Mouse (Mus musculus) forebrain, embryonic 14.5 days (tissue): ENCODE data around the gene Prpf6. TPM values are rescaled to one million over a fixed set of nuclear protein-coding genes. Genes with fewer than 3 reads are reported as not detected.
A peak's percentile ranks its signal among the peaks of the same experiment; 100 is the strongest.

Experiments
- ATAC-seq: fragments of 200-750 bp; cut with Nextera tagmentation; 2 replicates; pipeline ENCODE4 v1.8.0; 2017; ENCODE audit warnings: mild to moderate bottlenecking, moderate library complexity
- DNase-seq: peaks from one replicate; pipeline ENCODE4 v3.0.0-alpha.2; 2015; ENCODE audit warnings: low spot score
- H3K27ac ChIP-seq: fragments of 300-500 bp; sonication (generic); 2 replicates; pipeline ENCODE4 v1.5.1; 2014; ENCODE audit warnings: low read depth, mild to moderate bottlenecking, control low read depth, low read length, moderate library complexity
- H3K27me3 ChIP-seq: fragments of 300-500 bp; sonication (generic); replicated peaks from 2 replicates; pipeline ENCODE4 v1.6.1; 2014; ENCODE audit warnings: low read length, control low read depth, mixed read lengths; ENCODE audit not compliant: control insufficient read depth, insufficient read depth
- H3K36me3 ChIP-seq: fragments of 300-500 bp; sonication (generic); 2 replicates; pipeline ENCODE4 v1.6.1; 2014; ENCODE audit warnings: low read length, control low read depth; ENCODE audit not compliant: control insufficient read depth, insufficient read depth
- H3K4me1 ChIP-seq: fragments of 300-500 bp; sonication (generic); 2 replicates; pipeline ENCODE4 v1.6.1; 2014; ENCODE audit warnings: antibody characterized with exemption, low read length, control low read depth; ENCODE audit not compliant: control insufficient read depth, insufficient read depth
- H3K4me2 ChIP-seq: fragments of 300-500 bp; sonication (generic); 2 replicates; pipeline ENCODE4 v1.6.1; 2014; ENCODE audit warnings: mild to moderate bottlenecking, control low read depth, low read length
- H3K4me3 ChIP-seq: fragments of 300-500 bp; sonication (generic); 2 replicates; pipeline ENCODE4 v1.5.1; 2014; ENCODE audit warnings: low read depth, low read length, control low read depth
- H3K9ac ChIP-seq: fragments of 300-500 bp; sonication (generic); 2 replicates; pipeline ENCODE4 v1.6.1; 2014; ENCODE audit warnings: mild to moderate bottlenecking, low read length, control low read depth, moderate library complexity
- H3K9me3 ChIP-seq: fragments of 300-500 bp; sonication (generic); replicated peaks from 2 replicates; pipeline ENCODE4 v1.6.1; 2016; ENCODE audit warnings: low read length, control low read depth, mixed read lengths; ENCODE audit not compliant: control insufficient read depth
- WGBS: fragments of 180-500 bp; shearing (Covaris S2); extraction: QIAGEN DNeasy Blood & Tissue Kit; methylation state at CpG from one replicate; pipeline ENCODE4 v1.1.7; 2014; 5-methylcytosine and 5-hydroxymethylcytosine counted together
- polyA plus RNA-seq: library from polyadenylated mRNA; unstranded; fragments of >200 nt; fragmentation: Nextera tagmentation; extraction: Ambion mirVana; gene quantifications from 2 replicates; pipeline ENCODE4 v1.2.1, GENCODE M21; 2014

Gene Prpf6
- polyA plus RNA-seq, 1 experiment from 2014 or later = 57.2 TPM

DNA sequence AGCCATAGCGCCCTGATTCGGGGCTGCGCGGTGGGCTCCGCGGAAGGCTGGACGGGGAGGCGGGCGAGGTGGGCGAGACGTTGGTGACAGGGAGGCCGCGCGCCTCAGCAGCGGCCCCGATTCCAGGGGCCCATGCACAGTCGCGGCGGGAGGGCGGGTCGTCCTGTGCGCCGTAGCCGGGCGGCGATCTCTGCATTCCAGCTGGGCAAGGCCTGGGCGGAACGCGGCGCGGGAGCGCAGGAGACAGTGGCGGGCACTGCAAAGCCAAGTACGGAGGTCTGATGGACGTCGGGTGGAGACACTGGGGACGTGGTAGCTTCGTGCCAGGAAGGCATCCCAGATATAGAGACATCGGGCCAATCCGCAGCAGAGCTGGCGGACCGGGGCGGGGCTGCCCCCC, 79.7 kb downstream of the Prpf6 start, which contains the start of gene Sox18:
Gene Sox18, minus strand, starts transcription at position 315 of the 400 bp plus-strand sequence.
- ATAC-seq = no peak
- DNase-seq = no peak
- no peaks in the 10 kb centered on the region for H3K36me3 ChIP-seq
- H3K9me3 ChIP-seq = no peaks in the 10 kb centered on the region
- peaks cover 45% of the 10 kb centered on the region for H3K27me3 ChIP-seq
- peak within 1 kb of the TSS; percentile 52 for H3K4me2 ChIP-seq
- H3K9ac ChIP-seq = peak within 1 kb of the TSS; percentile 50
- WGBS = under 1% methylated on average over 42 of the region's 43 CpGs
- H3K4me1 ChIP-seq = peaks cover 13% of the 10 kb centered on the region; the same call in 1 of the 2 replicates
- H3K4me3 ChIP-seq = peak within 1 kb of the TSS; percentile 34
- H3K27ac ChIP-seq = 0 out of 2 replicates have a peak within 1 kb of the TSS, but pooled peaks have one; percentile 9

DNA sequence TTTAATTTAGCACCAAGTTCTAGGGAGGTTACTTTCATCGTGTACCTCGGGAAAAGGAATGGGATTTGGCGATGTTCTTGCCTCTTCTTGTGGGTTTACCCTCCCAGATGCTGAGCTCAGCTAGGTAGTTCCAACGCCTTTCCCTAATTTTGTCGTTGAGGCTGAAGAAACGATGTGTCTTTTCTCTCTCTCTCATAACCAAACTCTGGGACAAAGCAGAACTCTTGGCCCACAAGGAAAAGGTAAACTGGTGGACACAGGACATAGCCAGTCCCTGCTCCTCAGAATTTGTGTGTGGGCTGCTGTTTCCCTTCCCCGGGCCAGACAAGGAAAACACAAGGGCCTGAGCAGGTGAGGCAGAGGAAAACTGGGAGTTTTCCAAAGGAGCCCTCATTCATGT, 80.3 kb downstream of the Prpf6 start:
- H3K4me2 ChIP-seq = no peak overlapping the region
- 21% methylated on average over 7 of the region's 7 CpGs for WGBS
- no peak overlapping the region for H3K9ac ChIP-seq
- no peak overlapping the region for H3K4me3 ChIP-seq
- H3K27me3 ChIP-seq = peaks cover 45% of the 10 kb centered on the region
- no peak for ATAC-seq
- H3K27ac ChIP-seq = no peak overlapping the region
- no peaks in the 10 kb centered on the region for H3K36me3 ChIP-seq
- H3K4me1 ChIP-seq = peaks cover 13% of the 10 kb centered on the region; the same call in 1 of the 2 replicates
- no peaks in the 10 kb centered on the region for H3K9me3 ChIP-seq
- DNase-seq = no peak

DNA sequence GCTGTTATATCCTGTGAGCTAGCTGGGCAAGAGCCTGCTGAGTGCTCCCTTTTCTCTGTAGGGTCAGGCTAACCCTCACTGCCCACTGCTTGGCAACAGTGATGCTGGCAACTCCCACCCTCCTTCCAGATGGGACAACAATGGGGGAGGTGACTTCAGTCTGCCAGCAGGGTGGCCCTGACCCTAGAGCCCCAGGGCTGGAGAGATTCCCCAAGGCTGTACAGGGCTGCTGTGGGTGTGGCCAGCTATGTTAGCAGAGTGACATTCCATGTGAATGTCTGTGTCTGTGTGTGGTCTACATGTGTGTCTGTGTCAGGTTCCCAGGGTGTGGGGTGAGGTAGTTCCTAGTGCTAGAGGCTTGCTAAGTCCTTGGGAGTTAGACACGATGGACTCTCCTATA, 81.8 kb downstream of the Prpf6 start:
- H3K9me3 ChIP-seq = no peaks in the 10 kb centered on the region
- no peak overlapping the region for H3K4me3 ChIP-seq
- no peak overlapping the region for H3K4me2 ChIP-seq
- WGBS = 65% methylated on average over 1 of the region's 1 CpGs
- DNase-seq (no peak), ATAC-seq (no peak)
- H3K27ac ChIP-seq = no peak overlapping the region
- H3K27me3 ChIP-seq = peaks cover 45% of the 10 kb centered on the region
- H3K9ac ChIP-seq = no peak overlapping the region
- no peaks in the 10 kb centered on the region for H3K36me3 ChIP-seq
- H3K4me1 ChIP-seq = peaks cover 13% of the 10 kb centered on the region; the same call in 1 of the 2 replicates

DNA sequence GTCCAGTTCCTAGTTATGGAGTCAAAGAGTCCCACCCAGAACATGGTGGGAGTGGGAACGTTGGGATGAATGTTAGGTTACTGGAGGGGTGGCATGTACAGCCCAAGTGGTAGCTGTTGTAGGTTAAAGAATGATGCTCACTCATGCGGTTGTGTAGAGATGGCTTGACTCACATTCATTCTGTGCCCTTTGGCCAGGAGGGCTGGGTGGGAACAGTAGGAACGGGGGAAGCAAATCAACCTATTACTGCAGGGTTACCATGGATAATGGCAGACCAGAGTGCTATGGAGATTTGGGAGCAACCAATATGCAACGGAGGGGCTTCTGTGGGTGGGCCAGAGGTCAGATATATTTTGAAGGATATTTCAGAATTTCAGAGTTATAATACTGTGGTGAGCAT, 83.3 kb downstream of the Prpf6 start:
- Histone ChIP-seq H3K9ac (no peak overlapping the region), H3K4me3 (no peak overlapping the region), H3K4me2 (no peak overlapping the region), H3K27me3 (peaks cover 36% of the 10 kb centered on the region), H3K4me1 (peaks cover 15% of the 10 kb centered on the region; the same call in 1 of the 2 replicates), H3K36me3 (no peaks in the 10 kb centered on the region), H3K9me3 (no peaks in the 10 kb centered on the region), H3K27ac (no peak overlapping the region)
- DNase-seq = no peak
- no peak for ATAC-seq
- WGBS = 85% methylated on average over 4 of the region's 4 CpGs

DNA sequence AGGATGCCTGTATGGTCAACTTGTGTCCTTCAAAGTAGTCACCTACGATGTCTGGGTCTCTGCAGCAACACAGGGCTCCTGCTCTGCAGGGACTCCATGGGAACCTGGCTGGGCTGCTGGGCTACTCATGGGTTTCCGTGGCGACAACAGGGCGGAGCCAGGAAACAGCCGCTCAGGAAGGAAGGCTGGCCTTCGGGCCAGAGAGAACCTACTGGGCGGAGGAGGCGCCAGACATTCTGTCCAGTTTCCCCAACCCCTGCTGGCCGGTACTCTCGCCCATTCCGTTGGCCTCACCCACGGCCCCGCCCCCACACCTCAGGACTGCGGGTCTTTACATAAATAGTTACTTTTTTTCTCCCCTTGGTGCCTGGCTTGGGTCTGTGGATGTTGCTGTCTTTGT, 83.8 kb downstream of the Prpf6 start:
- Histone ChIP-seq H3K9ac (0 out of 2 replicates have a peak overlapping the region, but pooled peaks have one; percentile 1), H3K4me2 (peak overlapping the region; percentile 21), H3K4me1 (peaks cover 15% of the 10 kb centered on the region; the same call in 1 of the 2 replicates), H3K4me3 (no peak overlapping the region), H3K9me3 (no peaks in the 10 kb centered on the region), H3K36me3 (no peaks in the 10 kb centered on the region), H3K27ac (no peak overlapping the region), H3K27me3 (peaks cover 31% of the 10 kb centered on the region)
- DNase-seq (peak; percentile 56), ATAC-seq (no peak)
- 3% methylated on average over 14 of the region's 14 CpGs for WGBS

DNA sequence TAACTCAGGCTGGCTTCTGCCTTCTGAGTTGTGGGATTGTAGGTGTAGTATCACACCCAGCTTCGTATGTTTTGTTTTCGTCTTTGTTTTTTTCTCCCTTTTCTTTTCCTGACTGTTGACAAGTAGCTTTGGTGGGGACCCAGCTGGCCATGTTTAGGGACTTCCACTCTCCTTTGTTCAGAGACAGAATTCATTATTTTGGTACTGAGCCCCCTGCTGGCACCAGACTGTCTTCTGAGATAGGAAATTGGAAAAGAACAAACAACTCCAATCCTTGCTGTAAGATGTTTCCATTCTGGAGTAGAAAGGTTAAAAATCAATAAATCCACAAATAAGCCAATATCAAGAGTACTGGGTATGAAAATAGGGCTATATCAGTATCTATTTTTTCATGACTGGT, 84.8 kb downstream of the Prpf6 start:
- Histone ChIP-seq H3K9ac (no peak overlapping the region), H3K27me3 (peaks cover 21% of the 10 kb centered on the region), H3K36me3 (no peaks in the 10 kb centered on the region), H3K4me3 (no peak overlapping the region), H3K4me1 (peaks cover 13% of the 10 kb centered on the region; the same call in 1 of the 2 replicates), H3K9me3 (no peaks in the 10 kb centered on the region), H3K4me2 (no peak overlapping the region), H3K27ac (peak overlapping the region; percentile 30; the same call in 1 of the 2 replicates)
- ATAC-seq (no peak), DNase-seq (peak; percentile 69)
- WGBS = 18% methylated on average over 2 of the region's 2 CpGs

DNA sequence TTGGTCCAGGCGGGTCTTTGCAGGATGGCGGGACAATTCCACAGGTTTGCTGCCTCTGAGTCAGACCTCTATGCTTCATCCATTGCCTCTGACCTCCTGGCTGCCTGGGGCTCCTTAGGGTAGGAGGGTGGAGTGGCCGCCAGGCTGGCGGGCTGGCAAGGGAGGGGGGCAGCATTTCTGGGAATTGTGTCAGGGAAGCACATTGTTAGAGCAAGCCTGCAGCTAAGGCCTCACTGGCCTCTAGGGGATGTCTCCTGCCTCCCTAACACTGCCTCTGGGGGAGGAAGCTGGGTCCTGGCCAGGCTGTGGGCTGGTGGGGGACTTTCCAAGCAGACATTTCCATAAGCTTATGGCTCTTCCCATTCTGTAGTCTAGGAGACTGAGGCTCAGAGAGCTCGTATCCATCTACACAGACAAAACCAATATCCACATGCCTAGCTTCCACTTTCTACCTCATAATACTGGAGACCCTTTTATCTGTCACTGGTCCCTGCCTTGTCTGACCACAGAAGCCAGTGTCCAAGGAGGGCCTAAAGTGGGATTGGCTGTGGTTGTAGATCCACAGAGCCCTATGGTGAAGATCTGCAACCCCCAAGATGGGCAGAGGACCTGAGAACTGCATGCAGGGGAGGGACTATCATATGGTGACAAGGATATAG, 85.6 kb downstream of the Prpf6 start:
- Histone ChIP-seq H3K4me2 (no peak overlapping the region), H3K4me1 (peaks cover 10% of the 10 kb centered on the region; the same call in 1 of the 2 replicates), H3K9me3 (no peaks in the 10 kb centered on the region), H3K4me3 (no peak overlapping the region), H3K27me3 (peaks cover 13% of the 10 kb centered on the region), H3K9ac (no peak overlapping the region), H3K27ac (peak overlapping the region; percentile 39; the same call in 1 of the 2 replicates), H3K36me3 (no peaks in the 10 kb centered on the region)
- DNase-seq (no peak), ATAC-seq (no peak)
- 58% methylated on average over 5 of the region's 5 CpGs for WGBS

DNA sequence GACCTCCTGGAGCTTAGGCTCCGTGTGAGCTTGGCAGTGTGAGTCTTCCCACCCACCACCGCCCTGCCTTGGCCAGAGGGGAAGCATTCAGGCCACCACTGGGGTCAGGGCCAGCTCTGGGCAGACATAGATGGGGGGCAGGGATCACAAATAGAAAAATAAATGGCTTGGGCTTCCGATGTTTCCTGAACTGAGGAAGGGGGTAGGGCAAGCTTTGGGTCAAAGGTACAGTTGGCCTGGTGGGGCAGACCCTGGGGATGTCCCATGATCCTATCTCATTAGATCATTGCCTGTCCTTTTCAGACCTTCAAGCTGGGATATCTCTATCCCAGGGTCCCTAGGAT, 86.1 kb downstream of the Prpf6 start:
- Histone ChIP-seq H3K9me3 (no peaks in the 10 kb centered on the region), H3K27ac (peak overlapping the region; percentile 39; the same call in 1 of the 2 replicates), H3K27me3 (peaks cover 8% of the 10 kb centered on the region), H3K4me2 (no peak overlapping the region), H3K4me3 (no peak overlapping the region), H3K36me3 (no peaks in the 10 kb centered on the region), H3K4me1 (peaks cover 10% of the 10 kb centered on the region; the same call in 1 of the 2 replicates), H3K9ac (no peak overlapping the region)
- 61% methylated on average over 3 of the region's 3 CpGs for WGBS
- no peak for DNase-seq
- no peak for ATAC-seq

DNA sequence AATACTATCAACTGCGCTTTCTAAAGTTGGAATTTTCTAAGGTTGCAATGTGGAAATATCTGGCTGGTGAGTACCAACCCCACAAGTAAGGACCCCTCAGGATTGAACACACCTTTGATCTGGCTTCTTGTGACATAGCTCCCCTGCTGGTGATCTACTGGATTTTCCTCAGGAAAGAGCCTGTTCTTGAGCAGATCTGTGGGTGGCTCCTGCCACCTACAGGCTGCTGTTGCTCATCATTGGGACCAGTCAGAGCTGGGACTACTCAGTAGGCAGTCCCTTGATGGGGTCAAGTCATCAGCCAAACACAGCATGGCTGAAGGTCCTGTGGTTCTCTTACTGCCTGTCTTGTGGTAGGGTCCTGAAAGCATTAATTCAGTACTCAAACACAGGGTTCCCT, 87.1 kb downstream of the Prpf6 start:
- no peak overlapping the region for H3K27ac ChIP-seq
- H3K27me3 ChIP-seq = no peaks in the 10 kb centered on the region; the same call in 1 of the 2 replicates
- H3K36me3 ChIP-seq = no peaks in the 10 kb centered on the region
- ATAC-seq (peak; percentile 60), DNase-seq (peak; percentile 88)
- no peaks in the 10 kb centered on the region for H3K9me3 ChIP-seq
- H3K4me2 ChIP-seq = no peak overlapping the region
- peaks cover 10% of the 10 kb centered on the region; the same call in 1 of the 2 replicates for H3K4me1 ChIP-seq
- 41% methylated on average over 1 of the region's 1 CpGs for WGBS
- no peak overlapping the region for H3K9ac ChIP-seq
- H3K4me3 ChIP-seq = no peak overlapping the region
